Mouse (Mus musculus) liver (tissue): ENCODE results near the gene Snx7.

ENCODE experiments used
- DNase-seq: peaks from one replicate; pipeline ENCODE4 v3.0.0-alpha.2; 2020; ENCODE audit warnings: mixed read lengths

Gene Snx7

DNA sequence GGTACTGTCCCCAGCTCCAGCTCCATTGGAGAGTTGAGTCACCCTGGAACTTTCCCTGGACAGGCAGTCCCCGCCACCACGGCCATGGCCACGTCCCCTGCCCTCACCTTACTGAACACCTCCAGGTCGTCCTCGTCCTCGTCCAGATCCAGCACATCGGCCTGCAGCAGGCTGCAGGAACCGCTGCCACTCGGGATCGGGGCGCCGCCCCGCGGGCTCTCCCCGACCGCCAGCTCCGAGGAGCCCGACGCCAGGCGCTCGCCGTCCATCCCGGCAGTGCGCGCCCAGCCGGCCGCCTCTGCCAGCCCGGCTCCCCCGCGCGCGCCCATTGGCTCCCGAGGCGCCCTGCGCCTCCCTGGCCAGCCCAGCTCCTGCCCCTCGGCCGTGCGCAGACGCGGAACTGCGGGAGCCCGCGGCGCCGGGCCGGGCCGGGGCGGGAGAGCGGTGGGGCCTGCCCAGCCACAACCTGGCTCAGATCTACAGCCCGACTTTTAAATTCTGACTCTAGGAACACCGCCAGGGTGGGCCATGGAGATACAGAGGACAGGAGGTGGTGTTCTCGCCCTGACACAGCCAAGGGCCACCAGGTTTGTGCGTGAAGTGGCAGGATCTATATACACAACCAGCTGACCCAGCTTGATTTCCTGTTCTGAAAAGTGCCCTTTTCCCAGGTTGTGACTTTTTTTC, at the start of gene Snx7:
TSS of gene Snx7 (minus strand) at position 300 of the 687 bp plus-strand sequence.
- peak; percentile 82 for DNase-seq

DNA sequence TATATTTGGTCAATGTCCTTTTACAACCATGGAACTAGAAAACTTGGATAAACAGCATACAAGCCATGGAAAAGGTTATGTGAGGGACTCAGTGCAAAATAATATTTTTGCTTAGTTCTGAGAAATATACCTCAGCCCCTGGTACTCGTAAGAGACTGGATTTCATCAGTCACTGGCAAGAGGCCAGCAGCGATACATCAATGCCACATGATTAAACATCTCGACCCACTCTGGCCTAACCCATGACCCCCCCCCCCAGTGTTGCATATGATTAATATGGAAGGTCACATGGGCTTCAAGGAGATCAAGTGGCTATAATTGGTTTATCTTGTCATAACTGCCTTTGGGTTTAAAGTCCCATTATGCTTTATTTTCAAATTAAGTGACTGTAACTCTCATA, 46.7 kb upstream of the Snx7 start:
- no peak for DNase-seq

DNA sequence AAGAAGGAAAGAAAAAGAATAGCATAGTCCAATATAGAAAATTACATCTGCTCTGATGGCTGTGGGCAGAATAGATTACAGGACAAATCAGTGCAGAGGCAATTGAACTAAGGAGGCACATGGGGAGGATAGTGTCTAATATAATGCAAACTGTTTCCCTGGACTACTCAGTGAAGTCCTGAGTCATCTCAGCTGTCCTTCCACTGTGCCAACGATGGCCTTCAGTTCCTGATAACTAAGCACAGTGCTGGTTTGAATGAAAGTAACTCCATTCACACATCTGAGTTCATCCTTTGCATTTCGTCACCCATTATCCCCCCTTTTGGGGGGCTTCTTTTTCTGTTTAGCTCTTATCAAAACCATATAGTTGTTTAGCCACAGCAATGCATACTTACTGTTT, 25.0 kb upstream of the Snx7 start:
- no peak for DNase-seq

DNA sequence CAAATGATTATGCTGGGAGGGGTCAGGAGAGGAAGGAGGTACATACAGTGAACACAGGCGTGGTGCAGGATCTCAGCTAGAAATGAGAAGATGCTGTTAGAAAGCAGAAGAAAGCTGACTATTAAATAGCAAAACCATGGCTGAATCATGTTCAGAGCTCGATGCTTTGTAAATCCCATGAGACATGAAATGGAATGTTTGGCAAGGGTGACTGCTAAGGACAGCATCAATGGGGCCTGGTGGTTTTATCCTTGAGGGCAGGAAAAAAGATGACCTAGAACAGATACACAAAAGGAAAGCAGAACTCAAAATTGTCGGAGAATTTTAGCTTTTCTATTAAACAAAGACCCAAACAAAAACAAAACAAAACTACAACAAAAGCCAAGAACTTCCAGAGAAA, 6.7 kb upstream of the Snx7 start:
- DNase-seq, result no peak

DNA sequence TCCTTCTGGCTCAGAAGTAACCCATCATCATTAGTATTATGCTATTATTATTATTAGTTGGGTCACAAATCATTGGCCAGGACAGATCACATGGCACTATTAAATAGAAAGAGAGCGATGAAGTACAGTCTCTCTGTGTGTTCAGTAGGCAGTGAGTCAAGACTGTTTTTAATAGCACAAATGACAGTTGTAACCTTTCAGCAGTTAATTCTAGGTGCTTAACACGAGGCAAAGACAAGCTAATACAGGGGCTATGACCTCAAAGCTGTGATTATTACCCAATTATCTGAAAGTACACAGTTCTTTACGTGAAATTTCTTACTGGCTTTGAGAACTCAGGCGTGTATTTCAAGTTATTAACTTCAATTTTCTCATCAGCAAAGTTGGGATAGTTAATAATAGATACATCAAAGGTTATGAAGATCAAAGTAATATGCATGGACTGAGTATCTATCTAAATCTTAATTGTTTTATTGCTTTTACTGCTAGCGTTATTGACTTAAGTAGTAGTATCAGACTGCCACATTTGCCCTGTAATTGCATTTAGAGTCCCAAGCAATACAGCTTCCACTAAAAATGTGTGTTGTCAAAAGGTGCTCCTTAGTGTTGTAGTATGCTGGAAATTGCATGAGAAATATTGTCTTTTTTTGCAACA, 4.6 kb upstream of the Snx7 start:
- no peak for DNase-seq

DNA sequence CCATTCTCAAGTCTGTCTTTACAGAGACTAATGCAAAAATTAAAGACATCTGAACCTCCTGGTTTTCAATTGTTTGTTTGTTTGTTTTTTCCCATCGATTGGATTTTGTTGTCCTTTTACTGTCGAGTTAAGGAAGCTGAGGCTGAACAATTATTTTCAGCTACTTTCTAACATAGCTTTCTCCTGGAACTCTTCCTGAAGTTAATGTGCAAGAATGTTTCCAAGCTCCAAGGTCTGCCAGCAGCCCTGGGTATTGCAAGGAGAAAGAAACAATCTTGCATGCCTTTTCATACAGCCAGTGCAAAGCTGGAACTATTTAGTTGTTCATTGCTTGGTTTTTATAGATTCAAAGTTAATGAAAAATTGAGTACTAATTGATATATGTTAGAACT, 584 bp upstream of the Snx7 start:
- DNase-seq, result no peak

DNA sequence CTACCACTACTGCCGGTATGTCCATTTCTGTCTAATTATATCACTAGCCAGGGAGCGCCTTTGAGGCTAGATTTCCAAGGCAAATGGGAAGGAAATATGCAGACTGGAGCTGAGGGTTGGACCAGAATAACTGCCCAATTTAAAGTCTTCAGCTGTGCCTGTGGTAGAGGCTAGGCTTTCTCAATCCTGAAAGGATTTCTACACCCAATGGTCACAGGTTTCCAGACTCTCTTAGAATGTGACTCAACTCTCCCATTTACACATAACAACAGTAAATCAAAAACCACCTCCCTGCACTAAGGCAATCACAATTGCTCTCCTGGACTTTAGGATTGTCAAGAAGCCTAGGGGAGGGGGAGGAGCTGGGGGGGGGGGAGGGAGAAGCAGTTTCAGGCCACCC, 645 bp downstream of the Snx7 start:
- DNase-seq, result no peak

DNA sequence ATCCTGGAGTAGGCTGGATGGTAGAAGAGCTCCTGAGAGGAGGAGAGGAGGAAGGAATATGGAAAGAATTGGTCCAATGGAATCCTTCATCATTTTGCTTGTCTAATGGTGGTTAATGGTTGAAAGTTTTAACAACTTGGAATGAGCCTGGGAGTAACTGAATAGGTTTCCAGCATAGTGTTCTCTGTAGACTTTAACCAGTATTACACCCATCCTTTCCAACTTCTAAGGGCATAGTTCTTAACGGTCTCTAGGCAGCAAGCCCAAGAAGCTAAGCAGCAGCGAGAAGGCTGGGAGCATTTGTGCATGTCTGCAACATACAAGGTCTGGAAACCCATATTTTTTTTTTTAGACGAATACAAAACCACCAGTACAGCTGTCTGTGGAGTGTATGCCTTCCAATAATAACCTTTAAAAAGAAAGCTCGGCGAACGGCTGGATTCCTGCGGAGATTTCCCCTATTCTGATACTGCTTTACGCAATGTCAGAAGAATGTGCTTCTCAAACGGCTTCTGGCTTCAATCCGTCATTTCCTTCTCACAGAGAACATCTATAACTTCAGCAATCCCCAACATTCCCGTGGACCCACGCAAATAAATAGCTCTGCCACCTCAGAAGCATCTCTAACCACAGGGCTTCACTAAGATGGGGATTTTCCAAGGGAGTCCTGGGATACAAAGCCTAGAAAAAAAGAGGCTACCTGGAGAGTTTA, 1.9 kb downstream of the Snx7 start:
- DNase-seq, result no peak

DNA sequence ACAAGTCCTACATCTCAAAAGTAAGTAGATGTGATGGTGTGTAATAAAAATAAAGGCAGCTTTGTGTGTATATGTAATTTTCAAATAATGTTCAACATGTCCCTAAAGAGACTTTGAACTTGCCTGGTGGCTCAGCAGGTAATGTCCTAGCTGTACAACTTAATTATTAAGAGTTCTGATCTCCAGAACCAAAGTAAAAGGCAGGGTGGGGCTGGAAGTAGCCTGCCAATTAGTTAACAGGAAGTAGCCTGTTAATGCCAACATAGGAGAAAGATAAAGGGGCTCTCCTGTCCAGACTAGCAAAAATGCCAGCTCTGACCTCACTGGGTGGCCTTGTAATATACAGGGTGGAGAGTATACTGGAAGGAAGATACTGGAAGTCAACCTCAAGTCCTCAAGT, 3.1 kb downstream of the Snx7 start:
- no peak for DNase-seq

DNA sequence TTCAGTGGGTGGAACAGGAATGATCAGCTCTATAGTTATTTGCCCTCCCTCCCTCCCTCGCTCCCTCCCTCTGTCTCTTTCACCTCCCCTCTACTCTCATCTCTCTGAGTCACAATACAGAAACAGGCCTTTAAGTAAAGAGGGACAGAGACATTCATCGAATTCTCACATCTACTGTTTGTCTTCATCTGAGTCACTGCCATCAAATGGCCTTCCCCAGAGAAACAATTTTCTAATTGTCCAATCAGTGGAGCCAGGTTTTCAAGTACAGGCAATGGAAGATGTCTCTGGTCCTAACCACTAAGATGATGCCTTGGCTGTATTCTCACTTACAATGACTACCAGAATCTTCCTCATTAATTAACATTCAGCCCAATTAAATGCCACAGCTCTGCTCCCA, 5.8 kb downstream of the Snx7 start:
- DNase-seq, result no peak

DNA sequence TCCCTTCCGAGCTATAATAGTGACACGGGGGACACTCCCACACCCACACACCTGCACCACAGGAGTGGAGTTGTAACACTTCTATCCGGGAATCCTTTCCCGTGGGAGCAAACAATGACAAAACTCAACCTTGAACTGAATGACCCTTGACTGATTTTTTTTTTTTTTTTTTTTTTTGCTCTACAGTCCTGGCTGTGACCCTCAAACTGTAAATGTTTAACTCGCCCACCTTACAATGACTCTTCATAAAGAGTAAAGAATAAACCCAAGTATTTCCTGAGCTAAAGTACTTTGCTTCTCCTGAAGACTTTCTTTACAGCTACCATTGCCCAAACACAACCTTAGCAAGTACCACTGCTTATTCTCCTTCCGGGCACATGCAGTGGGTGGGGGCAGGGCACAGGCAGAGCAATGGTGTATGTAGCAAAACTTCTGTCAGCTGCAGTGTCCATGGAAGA, 6.7 kb downstream of the Snx7 start:
- no peak for DNase-seq

DNA sequence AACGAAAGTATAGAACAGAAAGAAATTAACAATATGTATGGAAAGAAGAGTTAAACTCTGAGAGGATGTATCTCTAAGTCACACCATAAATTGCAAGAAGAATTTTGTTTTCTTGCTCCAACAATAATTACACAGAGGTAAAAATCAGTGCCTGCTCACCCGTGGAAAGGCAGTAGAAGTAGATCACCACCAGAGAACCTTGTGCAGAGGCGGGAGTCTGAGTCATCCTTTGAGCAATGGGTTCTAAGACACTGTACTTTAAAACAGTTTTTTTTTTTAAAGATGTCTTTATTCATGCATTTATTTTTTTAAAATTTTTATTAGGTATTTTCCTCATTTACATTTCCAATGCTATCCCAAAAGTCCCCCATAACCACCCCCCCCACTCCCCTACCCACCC, 9.7 kb downstream of the Snx7 start:
- no peak for DNase-seq

DNA sequence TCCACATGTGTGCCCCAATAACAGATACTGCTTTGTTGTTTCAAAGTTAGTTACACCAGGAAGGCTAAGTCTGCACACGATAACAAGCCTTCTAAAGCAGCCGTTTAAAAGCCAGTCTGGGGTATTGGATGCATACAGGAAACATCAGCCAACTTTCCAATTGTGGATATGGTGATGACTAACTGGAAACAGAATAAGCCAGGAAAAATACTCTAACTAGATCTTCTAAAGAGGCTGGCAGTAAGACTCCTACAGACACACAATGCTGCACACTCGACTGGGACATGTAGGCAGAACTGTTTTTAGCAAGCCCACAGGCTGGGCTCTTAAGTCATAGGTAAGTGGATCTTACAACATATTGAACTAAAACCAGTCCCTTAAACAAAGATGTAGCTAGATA, 15.0 kb downstream of the Snx7 start:
- DNase-seq, result no peak

DNA sequence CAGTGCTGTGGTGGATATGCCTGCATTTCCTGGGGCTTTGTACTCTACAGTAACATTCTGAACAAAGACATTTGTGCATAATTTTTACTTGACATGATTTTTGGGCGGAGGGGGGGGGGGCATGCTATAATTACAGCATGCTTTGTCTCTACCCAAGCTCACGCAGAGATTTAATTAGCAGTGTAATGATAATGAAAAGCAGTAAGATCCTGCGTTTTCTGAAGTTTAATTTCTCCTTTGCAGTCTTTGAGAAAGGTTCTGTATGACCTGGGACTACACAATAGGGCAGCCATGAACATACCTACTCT, 16.7 kb downstream of the Snx7 start:
- DNase-seq, result no peak

DNA sequence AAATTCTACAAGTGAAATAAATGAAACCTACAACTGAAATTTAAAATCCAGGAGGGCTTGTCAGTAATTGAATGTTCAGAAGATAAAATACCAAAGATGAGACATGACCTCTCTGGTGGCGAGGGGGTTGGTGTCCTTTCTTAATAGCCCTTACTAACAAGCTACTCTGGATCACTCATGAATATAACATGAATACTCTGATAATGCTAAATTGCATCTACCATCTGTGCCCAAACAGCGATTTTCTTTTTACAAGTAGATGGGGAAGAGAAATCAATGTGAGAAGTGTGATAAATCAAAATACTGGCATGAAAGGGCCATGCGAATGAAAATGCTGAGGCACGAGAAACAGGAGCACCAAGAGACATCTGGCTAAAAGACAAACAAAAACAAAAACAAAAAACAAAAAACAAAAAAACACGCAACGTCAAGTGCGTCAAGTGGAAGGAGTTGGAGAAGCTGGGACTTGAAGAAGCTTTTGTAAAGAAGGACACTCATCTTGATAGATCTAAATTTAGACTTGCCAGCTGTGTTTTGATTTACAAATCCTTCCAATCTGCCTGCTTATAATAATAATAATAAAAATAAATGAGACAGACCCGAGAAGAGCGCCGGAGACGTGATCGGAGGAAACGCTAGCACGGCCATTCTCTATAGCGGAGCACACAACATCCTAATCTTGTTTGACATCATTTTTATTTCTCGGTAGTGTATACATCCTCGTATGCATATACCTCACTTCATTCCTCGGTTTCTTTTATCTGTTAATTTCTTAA, 17.3 kb downstream of the Snx7 start:
- no peak for DNase-seq

DNA sequence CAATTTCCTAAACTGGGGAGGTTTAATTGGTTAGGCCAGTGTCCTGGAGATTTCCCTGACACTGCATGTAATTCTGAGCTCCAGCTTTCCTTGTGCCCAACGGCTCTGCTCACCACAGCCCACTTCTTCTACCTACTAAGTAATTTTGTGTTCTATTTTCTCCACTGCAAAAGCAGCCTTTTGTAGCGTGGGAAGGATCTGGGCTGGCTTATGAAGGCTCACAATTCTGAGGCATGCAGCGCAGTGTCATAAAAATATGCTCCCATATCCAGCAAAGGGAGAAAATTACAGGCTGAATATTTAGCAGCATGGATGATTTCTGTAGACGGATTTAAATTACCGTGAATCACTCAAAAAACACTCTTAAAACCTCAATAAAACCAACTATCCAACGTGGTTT, 19.9 kb downstream of the Snx7 start:
- DNase-seq, result no peak

DNA sequence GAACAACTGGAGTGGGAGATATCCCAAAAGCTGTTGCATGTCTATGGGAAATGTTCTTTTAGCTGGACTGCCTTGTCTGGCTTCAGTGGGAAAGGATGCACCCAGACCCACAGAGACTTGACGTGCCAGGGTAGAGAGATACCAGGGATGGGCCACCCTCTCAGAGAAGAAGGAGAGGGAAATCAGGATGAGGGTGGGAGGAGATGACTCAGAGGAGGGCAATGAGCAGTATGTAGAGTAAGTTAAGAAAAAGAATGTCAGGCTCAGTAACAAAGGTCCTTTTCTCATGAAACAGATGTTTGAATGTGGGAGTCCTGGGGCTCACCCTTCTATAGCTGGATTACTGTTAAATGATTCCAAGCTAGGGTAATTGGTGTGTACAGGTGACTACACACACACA, 26.1 kb downstream of the Snx7 start:
- DNase-seq, result no peak

DNA sequence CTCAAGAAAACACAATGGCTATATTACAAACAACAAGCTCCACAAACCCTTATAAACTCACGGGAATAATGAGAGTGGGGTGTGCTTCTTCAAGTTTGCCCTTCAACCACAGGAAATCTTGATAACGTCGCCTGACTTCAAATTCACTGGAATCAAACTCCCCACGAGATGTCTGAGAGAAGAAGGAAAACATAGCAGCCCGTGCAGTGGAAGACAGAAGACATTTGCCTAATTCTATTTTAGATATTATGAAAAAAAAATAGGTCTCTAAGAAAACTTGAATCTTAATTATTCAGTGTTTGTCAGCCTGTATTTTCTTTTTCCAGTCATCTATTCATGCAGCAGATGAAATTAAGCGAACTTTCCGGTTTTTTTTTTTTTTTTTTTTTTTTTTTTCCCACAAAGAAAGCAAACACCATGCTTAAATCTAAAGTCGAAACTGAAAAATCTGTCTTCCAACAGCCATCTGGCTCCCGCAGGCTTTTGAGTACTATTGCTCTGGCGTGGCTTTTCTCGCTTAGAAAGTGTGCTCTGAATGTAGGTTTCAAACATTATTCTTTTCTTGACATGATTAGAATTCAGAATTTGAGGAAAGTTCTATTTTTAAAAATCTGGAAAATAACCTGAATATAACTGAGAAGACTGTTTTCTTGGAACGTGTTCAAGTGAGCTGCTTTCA, 28.7 kb downstream of the Snx7 start:
- no peak for DNase-seq

DNA sequence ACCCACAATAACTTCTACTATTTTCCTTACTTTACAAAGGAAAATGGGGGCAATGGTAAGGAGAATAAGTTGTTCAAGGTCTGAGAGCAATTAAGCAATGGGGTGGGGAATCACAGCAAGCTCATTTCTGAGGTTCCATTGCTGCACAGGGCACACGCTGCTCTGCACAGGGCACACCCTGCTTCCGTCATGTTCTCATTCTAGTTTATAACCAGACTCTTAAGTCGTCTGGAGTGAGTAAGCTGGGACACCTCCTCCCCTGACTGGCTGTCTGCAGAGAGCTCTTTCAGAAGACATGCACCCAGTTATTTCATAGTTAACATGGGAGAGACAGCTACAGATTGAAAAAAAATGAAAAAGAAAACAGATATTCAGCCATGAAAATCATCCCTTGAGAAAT, 30.7 kb downstream of the Snx7 start:
- no peak for DNase-seq

DNA sequence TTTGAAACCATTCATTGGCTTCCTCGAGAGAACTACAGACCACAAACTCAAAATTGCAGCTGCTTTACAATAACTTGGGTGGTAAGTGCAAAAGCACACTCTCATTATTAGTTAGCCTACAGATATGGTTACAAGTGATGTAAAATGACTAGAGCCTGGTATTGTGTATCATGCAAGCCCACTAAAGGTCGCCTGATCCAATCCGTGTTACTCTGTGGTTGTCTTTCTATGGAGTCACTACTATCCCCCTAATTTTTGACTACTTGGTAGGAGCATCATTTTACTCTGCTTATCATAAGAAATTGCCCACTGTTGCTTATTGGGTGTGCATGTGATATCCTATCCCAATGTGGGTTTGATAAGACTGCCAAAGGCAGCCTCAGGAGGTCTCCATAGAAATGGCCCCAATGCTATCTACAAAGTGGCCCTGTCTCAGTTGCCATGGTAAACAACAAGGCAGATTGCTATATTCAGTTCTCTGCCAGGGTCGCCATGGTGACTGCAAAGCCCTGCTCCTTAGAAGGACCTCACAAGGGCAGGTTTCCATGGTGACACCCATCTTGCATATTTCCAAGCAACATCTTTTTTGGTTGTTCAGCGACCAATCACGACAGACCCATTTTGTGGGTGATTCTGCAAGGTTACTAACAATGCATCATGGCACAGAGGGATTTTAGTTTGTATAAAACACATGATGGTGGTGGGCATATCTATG, 42.1 kb downstream of the Snx7 start:
- no peak for DNase-seq

DNA sequence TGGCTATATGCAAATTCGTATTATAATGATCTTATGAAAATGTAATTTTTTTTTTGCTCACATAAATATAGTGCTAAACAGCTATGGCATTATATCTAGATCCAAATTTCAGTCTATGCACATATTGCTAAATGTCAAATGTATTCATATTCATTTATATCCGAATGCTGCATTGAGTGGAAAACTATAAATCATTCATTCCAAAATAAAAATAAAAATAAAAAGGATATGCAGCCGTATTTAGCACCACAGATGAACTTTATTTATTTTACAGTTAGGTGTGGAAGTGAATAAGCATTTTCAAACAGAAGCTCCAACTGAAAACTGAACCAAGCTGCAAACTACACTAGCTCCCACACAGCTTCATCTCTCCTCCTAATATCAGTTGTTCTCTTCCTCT, 45.5 kb downstream of the Snx7 start:
- no peak for DNase-seq

DNA sequence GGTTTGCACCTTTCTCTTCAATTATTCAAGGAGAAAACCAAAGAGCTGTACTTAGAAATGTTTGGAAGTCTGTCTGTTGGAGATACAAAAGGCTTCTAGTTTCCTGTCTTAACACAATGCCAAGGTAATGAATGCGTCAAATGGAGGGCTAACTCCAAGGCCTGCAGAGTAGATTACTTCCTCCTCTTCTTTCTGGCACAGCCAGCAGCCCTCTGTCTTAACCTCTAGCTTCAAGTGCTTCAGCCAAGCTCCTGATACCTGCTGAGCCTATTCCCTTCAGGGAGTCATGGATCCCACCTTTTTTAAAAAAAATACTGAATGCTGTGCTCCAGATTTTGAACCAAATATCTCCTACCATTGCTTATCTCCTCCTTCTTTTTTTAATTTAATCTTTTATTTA, 51.1 kb downstream of the Snx7 start:
- DNase-seq, result no peak
